Mouse (Mus musculus): Measurements from ENCODE around the gene Kmt2c.

DNA sequence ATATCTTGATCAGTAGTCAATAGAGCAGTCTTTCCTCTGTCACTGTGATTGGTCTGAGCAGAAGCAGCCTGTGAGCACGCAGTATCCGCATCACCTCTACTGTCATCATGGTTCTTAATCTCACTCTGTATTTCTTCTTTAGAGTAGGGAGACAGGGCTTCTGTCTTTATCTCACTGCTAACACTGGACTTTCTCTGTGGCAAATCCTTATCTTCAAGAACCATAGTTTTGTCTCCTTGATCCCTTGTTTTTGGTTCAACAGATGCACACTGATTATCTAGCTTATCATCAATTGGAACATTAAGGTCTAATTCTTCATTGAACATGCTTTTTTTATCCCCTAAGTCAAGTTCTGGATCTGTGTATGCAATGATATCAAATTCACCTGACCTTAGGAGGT, 188.4 kb downstream of the Kmt2c start:
- TF ChIP-seq HCFC1 (IDR thresholded peaks at IDR 0.05; ENCODE audit: borderline replicate concordance, insufficient read depth, low read length) (no peak), ZNF384 (IDR thresholded peaks at IDR 0.05; ENCODE audit: low read depth, low read length) (no peak), ZC3H11A (IDR thresholded peaks at IDR 0.05; ENCODE audit: borderline replicate concordance, low read depth, low read length) (no peak)

Measured in ES-E14 (cell line).